Mouse (Mus musculus) v-Abl transformed pro-B cells (cell line): ENCODE data around the gene Sycp2.

ENCODE experiments used
- in situ Hi-C, 2 experiments: fragments of 400-800 bp; cut with MboI; formaldehyde crosslinking; loops; one replicate each; pipeline ENCODE4 v1.15.1; 2025; ENCODE audit not compliant: unreplicated experiment in 2 of 2

Gene Sycp2

GRCm38 (mm10) chr2:178304669-178305068 is 102.8 kb downstream of the Sycp2 start:
- in situ Hi-C loops, result no loop called here

- in situ Hi-C loops, result no loop called here
Observed at GRCm38 (mm10) chr2:178304188-178304529, 103.3 kb downstream of the Sycp2 start.

- in situ Hi-C loops, result no loop called here
Observed at GRCm38 (mm10) chr2:178303453-178304187, 103.9 kb downstream of the Sycp2 start.
